Mouse (Mus musculus): ENCODE measurements around the gene 1700025G04Rik. TPM values are rescaled to one million over a fixed set of nuclear protein-coding genes. Genes with fewer than 3 reads are reported as not detected.

The 1700025G04Rik gene
- polyA plus RNA-seq, 1 experiment from 2014 or later = 27.8 TPM

GRCm38 (mm10) chr1:151895406-151895805, 194.5 kb downstream of the 1700025G04Rik start:
- Histone ChIP-seq H3K27me3 (ENCODE audit: control insufficient read depth, insufficient read depth, low read length) (no peaks in the 10 kb centered on the region), H3K4me1 (ENCODE audit: control insufficient read depth, insufficient read depth, low read length) (no peaks in the 10 kb centered on the region), H3K9ac (replicated peaks; ENCODE audit: low read length) (no peak overlapping the region), H3K4me3 (replicated peaks; ENCODE audit: low read depth, low read length) (no peak overlapping the region), H3K9me3 (ENCODE audit: control insufficient read depth, low read length) (no peaks in the 10 kb centered on the region), H3K36me3 (ENCODE audit: control insufficient read depth, insufficient read depth, low read length) (0 out of 2 replicates have a peak, but pooled peaks cover 4% of the 10 kb centered on the region), H3K27ac (replicated peaks; ENCODE audit: low read depth, low read length) (no peak overlapping the region), H3K4me2 (ENCODE audit: low read length) (no peak overlapping the region)
- 89% methylated on average over 4 of the region's 4 CpGs for WGBS
- ATAC-seq (ENCODE audit: low FRiP score, low TSS enrichment) (no peak), DNase-seq (no peak)

- DNase-seq (no peak), ATAC-seq (ENCODE audit: low FRiP score, low TSS enrichment) (no peak)
- H3K9ac ChIP-seq (replicated peaks; ENCODE audit: low read length) = no peak overlapping the region
- H3K36me3 ChIP-seq (ENCODE audit: control insufficient read depth, insufficient read depth, low read length) = 0 out of 2 replicates have a peak, but pooled peaks cover 4% of the 10 kb centered on the region
- no peak overlapping the region for H3K4me2 ChIP-seq (ENCODE audit: low read length)
- 93% methylated on average over 5 of the region's 5 CpGs for WGBS
- H3K4me1 ChIP-seq (ENCODE audit: control insufficient read depth, insufficient read depth, low read length) = no peaks in the 10 kb centered on the region
- H3K4me3 ChIP-seq (replicated peaks; ENCODE audit: low read depth, low read length) = no peak overlapping the region
- no peaks in the 10 kb centered on the region for H3K9me3 ChIP-seq (ENCODE audit: control insufficient read depth, low read length)
- H3K27me3 ChIP-seq (ENCODE audit: control insufficient read depth, insufficient read depth, low read length) = no peaks in the 10 kb centered on the region
- H3K27ac ChIP-seq (replicated peaks; ENCODE audit: low read depth, low read length) = no peak overlapping the region
Observed at GRCm38 (mm10) chr1:151893976-151894375, 195.9 kb downstream of the 1700025G04Rik start.

DNA sequence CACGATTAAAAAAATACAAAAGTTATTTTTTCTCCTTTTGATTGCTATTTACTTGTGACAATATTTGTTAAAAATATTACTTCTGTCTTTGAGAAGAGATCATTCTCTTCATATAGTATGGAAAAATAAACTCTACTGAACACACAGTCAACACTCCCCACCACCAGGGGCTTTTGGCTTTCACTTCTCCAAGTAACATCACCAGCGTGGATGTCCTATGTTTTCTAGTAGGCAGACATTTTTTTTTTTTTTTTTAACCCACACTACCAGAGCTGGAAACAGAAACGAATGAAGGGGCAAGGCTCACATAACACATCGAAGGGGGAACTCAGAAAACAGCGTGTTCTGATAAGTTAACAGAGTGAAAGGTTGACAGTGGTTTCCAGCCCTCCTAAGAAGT, 197.9 kb downstream of the 1700025G04Rik start:
- no peak for DNase-seq
- no peaks in the 10 kb centered on the region for H3K9me3 ChIP-seq (ENCODE audit: control insufficient read depth, low read length)
- H3K9ac ChIP-seq (replicated peaks; ENCODE audit: low read length) = no peak overlapping the region
- no peak overlapping the region for H3K27ac ChIP-seq (replicated peaks; ENCODE audit: low read depth, low read length)
- no peaks in the 10 kb centered on the region for H3K4me1 ChIP-seq (ENCODE audit: control insufficient read depth, insufficient read depth, low read length)
- no peak for ATAC-seq (ENCODE audit: low FRiP score, low TSS enrichment)
- H3K4me2 ChIP-seq (ENCODE audit: low read length) = no peak overlapping the region
- 0 out of 2 replicates have a peak, but pooled peaks cover 4% of the 10 kb centered on the region for H3K36me3 ChIP-seq (ENCODE audit: control insufficient read depth, insufficient read depth, low read length)
- H3K27me3 ChIP-seq (ENCODE audit: control insufficient read depth, insufficient read depth, low read length) = no peaks in the 10 kb centered on the region
- no peak overlapping the region for H3K4me3 ChIP-seq (replicated peaks; ENCODE audit: low read depth, low read length)
- 91% methylated on average over 5 of the region's 5 CpGs for WGBS

GRCm38 (mm10) chr1:151891194-151891593, 198.7 kb downstream of the 1700025G04Rik start:
- no peak overlapping the region for H3K4me2 ChIP-seq (ENCODE audit: low read length)
- 94% methylated on average over 9 of the region's 9 CpGs for WGBS
- no peak overlapping the region for H3K27ac ChIP-seq (replicated peaks; ENCODE audit: low read depth, low read length)

DNA sequence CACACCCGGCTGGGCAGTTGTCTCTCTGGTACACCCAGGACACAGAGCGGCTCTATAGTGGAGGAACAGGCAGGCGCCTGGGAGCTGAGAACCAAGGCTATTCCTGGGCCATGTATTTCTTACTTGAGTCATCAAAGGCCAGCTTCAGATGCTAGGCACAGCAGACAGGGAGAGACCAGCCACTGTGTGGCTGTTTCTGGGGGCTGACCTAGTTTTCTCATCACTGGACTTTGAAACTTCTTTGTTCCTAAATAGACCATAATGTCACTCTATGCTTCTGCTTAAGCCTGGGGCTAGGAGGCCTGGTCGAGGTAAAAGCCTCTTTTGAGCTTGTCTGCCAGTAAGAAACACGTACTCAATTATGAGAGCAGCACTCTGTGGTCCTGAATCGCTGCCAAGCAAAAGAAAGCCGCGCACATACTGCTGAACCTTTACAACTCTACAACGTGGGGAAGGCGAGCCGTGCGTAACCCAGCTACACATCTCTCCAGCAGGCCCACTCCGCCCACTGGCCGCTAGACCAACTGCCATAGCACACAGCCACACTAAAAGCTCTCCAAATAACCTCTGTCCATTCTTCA, 199.8 kb downstream of the 1700025G04Rik start:
- Histone ChIP-seq H3K4me2 (ENCODE audit: low read length) (no peak overlapping the region), H3K4me1 (ENCODE audit: control insufficient read depth, insufficient read depth, low read length) (no peaks in the 10 kb centered on the region), H3K36me3 (ENCODE audit: control insufficient read depth, insufficient read depth, low read length) (0 out of 2 replicates have a peak, but pooled peaks cover 4% of the 10 kb centered on the region), H3K9me3 (ENCODE audit: control insufficient read depth, low read length) (no peaks in the 10 kb centered on the region), H3K4me3 (replicated peaks; ENCODE audit: low read depth, low read length) (no peak overlapping the region), H3K27ac (replicated peaks; ENCODE audit: low read depth, low read length) (peak overlapping the region; percentile 33), H3K27me3 (ENCODE audit: control insufficient read depth, insufficient read depth, low read length) (no peaks in the 10 kb centered on the region), H3K9ac (replicated peaks; ENCODE audit: low read length) (no peak overlapping the region)
- peak; percentile 58 for DNase-seq
- peak; percentile 43; the same call in 1 of the 2 replicates for ATAC-seq (ENCODE audit: low FRiP score, low TSS enrichment)
- WGBS = 68% methylated on average over 14 of the region's 14 CpGs

More at GRCm38 (mm10) chr1:151891194-151891593, 198.7 kb downstream of the 1700025G04Rik start:
- DNase-seq (no peak), ATAC-seq (ENCODE audit: low FRiP score, low TSS enrichment) (no peak)
- Histone ChIP-seq H3K9ac (replicated peaks; ENCODE audit: low read length) (no peak overlapping the region), H3K36me3 (ENCODE audit: control insufficient read depth, insufficient read depth, low read length) (0 out of 2 replicates have a peak, but pooled peaks cover 4% of the 10 kb centered on the region), H3K4me1 (ENCODE audit: control insufficient read depth, insufficient read depth, low read length) (no peaks in the 10 kb centered on the region), H3K27me3 (ENCODE audit: control insufficient read depth, insufficient read depth, low read length) (no peaks in the 10 kb centered on the region), H3K4me3 (replicated peaks; ENCODE audit: low read depth, low read length) (no peak overlapping the region), H3K9me3 (ENCODE audit: control insufficient read depth, low read length) (no peaks in the 10 kb centered on the region)

DNA sequence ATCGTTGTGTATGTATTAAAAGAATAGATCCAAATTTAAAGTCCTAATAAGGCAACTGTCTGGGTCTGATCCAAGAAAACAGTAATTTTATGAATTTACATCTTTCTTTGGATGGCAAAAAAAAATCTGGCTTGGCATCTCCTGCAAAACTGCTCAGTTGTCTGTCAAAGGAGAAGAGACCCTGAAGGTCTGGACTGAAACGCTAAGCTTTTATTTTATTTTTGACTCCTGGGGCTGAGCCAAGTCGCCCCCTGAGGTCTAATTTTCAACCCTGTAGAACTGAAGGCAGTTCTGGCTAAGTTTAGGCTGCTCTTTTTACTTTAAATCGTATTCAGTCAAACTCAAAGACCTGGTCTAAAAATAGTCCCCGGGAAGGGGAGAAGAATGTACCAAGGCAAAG, 202.3 kb downstream of the 1700025G04Rik start:
- WGBS = 72% methylated on average over 5 of the region's 5 CpGs
- H3K9ac ChIP-seq (replicated peaks; ENCODE audit: low read length) = no peak overlapping the region
- ATAC-seq (ENCODE audit: low FRiP score, low TSS enrichment) (no peak), DNase-seq (no peak)
- no peak overlapping the region for H3K4me2 ChIP-seq (ENCODE audit: low read length)
- H3K36me3 ChIP-seq (ENCODE audit: control insufficient read depth, insufficient read depth, low read length) = no peaks in the 10 kb centered on the region
- no peak overlapping the region for H3K27ac ChIP-seq (replicated peaks; ENCODE audit: low read depth, low read length)
- no peaks in the 10 kb centered on the region for H3K9me3 ChIP-seq (ENCODE audit: control insufficient read depth, low read length)
- H3K4me3 ChIP-seq (replicated peaks; ENCODE audit: low read depth, low read length) = no peak overlapping the region
- H3K4me1 ChIP-seq (ENCODE audit: control insufficient read depth, insufficient read depth, low read length) = no peaks in the 10 kb centered on the region
- H3K27me3 ChIP-seq (ENCODE audit: control insufficient read depth, insufficient read depth, low read length) = no peaks in the 10 kb centered on the region

DNA sequence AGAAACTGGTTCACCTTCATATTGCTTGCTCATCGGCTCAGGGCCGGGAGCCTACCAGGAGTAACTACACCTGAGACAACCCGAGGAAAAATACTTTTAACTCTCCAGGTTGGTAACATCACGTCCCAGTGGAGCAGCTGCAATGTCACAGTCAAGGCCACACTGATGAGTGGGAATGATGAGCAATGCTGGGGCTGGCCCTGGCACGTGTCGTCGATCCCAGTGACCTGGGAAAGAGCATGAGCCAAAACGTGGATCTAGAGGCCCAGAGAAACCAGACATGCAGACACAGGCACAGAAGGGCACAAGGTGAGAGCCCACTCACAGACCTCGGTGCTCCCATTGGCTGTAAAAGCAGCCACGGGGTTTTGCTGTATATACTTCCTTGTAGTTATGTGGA, 202.8 kb downstream of the 1700025G04Rik start:
- WGBS = 92% methylated on average over 10 of the region's 10 CpGs

GRCm38 (mm10) chr1:151886171-151886570, 203.8 kb downstream of the 1700025G04Rik start:
- ATAC-seq (ENCODE audit: low FRiP score, low TSS enrichment) (no peak), DNase-seq (no peak)
- Histone ChIP-seq H3K4me3 (replicated peaks; ENCODE audit: low read depth, low read length) (no peak overlapping the region), H3K9me3 (ENCODE audit: control insufficient read depth, low read length) (no peaks in the 10 kb centered on the region), H3K27ac (replicated peaks; ENCODE audit: low read depth, low read length) (no peak overlapping the region), H3K4me2 (ENCODE audit: low read length) (no peak overlapping the region), H3K9ac (replicated peaks; ENCODE audit: low read length) (no peak overlapping the region), H3K4me1 (ENCODE audit: control insufficient read depth, insufficient read depth, low read length) (peaks cover 1% of the 10 kb centered on the region; the same call in 1 of the 2 replicates), H3K36me3 (ENCODE audit: control insufficient read depth, insufficient read depth, low read length) (no peaks in the 10 kb centered on the region), H3K27me3 (ENCODE audit: control insufficient read depth, insufficient read depth, low read length) (no peaks in the 10 kb centered on the region)
- 92% methylated on average over 2 of the region's 2 CpGs for WGBS

More for the DNA sequence above, 202.8 kb downstream of the 1700025G04Rik start:
- H3K9me3 ChIP-seq (ENCODE audit: control insufficient read depth, low read length) = no peaks in the 10 kb centered on the region
- no peak for ATAC-seq (ENCODE audit: low FRiP score, low TSS enrichment)
- H3K4me1 ChIP-seq (ENCODE audit: control insufficient read depth, insufficient read depth, low read length) = no peaks in the 10 kb centered on the region
- no peak overlapping the region for H3K4me2 ChIP-seq (ENCODE audit: low read length)
- no peak for DNase-seq
- H3K4me3 ChIP-seq (replicated peaks; ENCODE audit: low read depth, low read length) = no peak overlapping the region
- H3K9ac ChIP-seq (replicated peaks; ENCODE audit: low read length) = no peak overlapping the region
- no peaks in the 10 kb centered on the region for H3K36me3 ChIP-seq (ENCODE audit: control insufficient read depth, insufficient read depth, low read length)
- H3K27ac ChIP-seq (replicated peaks; ENCODE audit: low read depth, low read length) = no peak overlapping the region
- H3K27me3 ChIP-seq (ENCODE audit: control insufficient read depth, insufficient read depth, low read length) = no peaks in the 10 kb centered on the region

GRCm38 (mm10) chr1:151881253-151881652, 208.7 kb downstream of the 1700025G04Rik start:
- Histone ChIP-seq H3K4me2 (ENCODE audit: low read length) (no peak overlapping the region), H3K27me3 (ENCODE audit: control insufficient read depth, insufficient read depth, low read length) (no peaks in the 10 kb centered on the region), H3K36me3 (ENCODE audit: control insufficient read depth, insufficient read depth, low read length) (no peaks in the 10 kb centered on the region), H3K9me3 (ENCODE audit: control insufficient read depth, low read length) (no peaks in the 10 kb centered on the region), H3K9ac (replicated peaks; ENCODE audit: low read length) (no peak overlapping the region), H3K27ac (replicated peaks; ENCODE audit: low read depth, low read length) (0 out of 2 replicates have a peak overlapping the region, but pooled peaks have one; percentile 5), H3K4me3 (replicated peaks; ENCODE audit: low read depth, low read length) (no peak overlapping the region), H3K4me1 (ENCODE audit: control insufficient read depth, insufficient read depth, low read length) (peaks cover 8% of the 10 kb centered on the region; the same call in 1 of the 2 replicates)
- DNase-seq = no peak
- ATAC-seq (ENCODE audit: low FRiP score, low TSS enrichment) = no peak
- 66% methylated on average over 1 of the region's 1 CpGs for WGBS

All from midbrain, embryonic 14.5 days (tissue).